ENCODE assay signal across 20 mouse cellular contexts in the genomic region with DNA sequence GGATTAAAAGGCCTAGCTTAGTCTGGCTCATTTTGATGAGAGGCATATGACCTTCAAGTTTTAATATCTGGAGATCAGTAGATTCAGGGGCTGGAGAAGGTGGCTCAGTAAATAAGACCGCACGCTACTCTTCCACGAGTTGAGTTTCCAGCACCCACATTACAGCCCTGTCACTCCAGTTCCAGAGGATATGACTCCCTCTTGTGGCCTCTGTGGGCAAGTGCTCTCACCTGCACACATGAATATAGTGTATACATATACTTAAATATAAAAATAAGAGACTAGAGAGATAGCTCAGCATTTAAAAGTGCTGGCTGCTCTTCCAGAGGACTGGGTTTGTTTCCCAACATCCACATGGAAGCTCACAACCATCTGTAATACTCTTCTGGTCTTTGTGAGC.
DNase-seq lines count a peak whose midpoint lies in the region; ATAC-seq and TF ChIP-seq lines count a peak whose summit lies in the region.
"Had no signal": no experiment of that assay in that cellular context is flagged by ENCODE, and none has a peak within 500 bp of the region (broad histone marks: within the 10 kb centered on the region; RNA-seq: fewer than 3 reads in every experiment).

No protein-coding gene starts in this region.

- TF ChIP-seq CTCF in forebrain, postnatal 0 days (IDR thresholded peaks at IDR 0.05; ENCODE audit: low read depth): peak; percentile 18; the same call in 1 of the 2 replicates
- TF ChIP-seq CTCF in left cerebral cortex, adult 2 months (IDR thresholded peaks at IDR 0.05): peak; percentile 40

- no peaks in the 10 kb centered on the region for H3K27me3 ChIP-seq in forebrain, postnatal 0 days (ENCODE audit: insufficient read depth, low read length)
- H3K27me3 ChIP-seq in forebrain, embryonic 16.5 days (replicated peaks; ENCODE audit: control insufficient read depth, insufficient read depth, low read length): no peaks in the 10 kb centered on the region
- H3K27me3 ChIP-seq: embryonic facial prominence, embryonic 12.5 days; liver, embryonic 15.5 days had no signal

- peaks cover 91% of the 10 kb centered on the region for H3K36me3 ChIP-seq in forebrain, postnatal 0 days (ENCODE audit: insufficient read depth)
- peaks cover 62% of the 10 kb centered on the region for H3K36me3 ChIP-seq in forebrain, embryonic 16.5 days (ENCODE audit: control insufficient read depth, insufficient read depth)

- H3K9me3 ChIP-seq in forebrain, postnatal 0 days (ENCODE audit: low read length): no peaks in the 10 kb centered on the region
- H3K9me3 ChIP-seq in forebrain, embryonic 16.5 days (ENCODE audit: control insufficient read depth, low read length): no peaks in the 10 kb centered on the region
- H3K9me3 ChIP-seq: embryonic facial prominence, embryonic 12.5 days; heart, embryonic 10.5 days; liver, embryonic 15.5 days had no signal

- no peak overlapping the region for H3K27ac ChIP-seq in forebrain, postnatal 0 days (ENCODE audit: low read depth, low read length)
- no peak overlapping the region for H3K27ac ChIP-seq in forebrain, embryonic 16.5 days (ENCODE audit: low read length)
- no peak overlapping the region for H3K27ac ChIP-seq in left cerebral cortex, adult 2 months
- H3K27ac ChIP-seq: embryonic facial prominence, embryonic 12.5 days; heart, embryonic 10.5 days; liver, embryonic 15.5 days had no signal

- no peak overlapping the region for H3K4me3 ChIP-seq in forebrain, postnatal 0 days (ENCODE audit: low read depth, low read length)
- H3K4me3 ChIP-seq in forebrain, embryonic 16.5 days (replicated peaks; ENCODE audit: low read length): no peak overlapping the region
- H3K4me3 ChIP-seq in left cerebral cortex, adult 2 months: no peak overlapping the region
- H3K4me3 ChIP-seq: embryonic facial prominence, embryonic 12.5 days; heart, embryonic 10.5 days; liver, embryonic 15.5 days had no signal

- no peaks in the 10 kb centered on the region for H3K4me1 ChIP-seq in forebrain, postnatal 0 days (ENCODE audit: insufficient read depth)
- no peaks in the 10 kb centered on the region for H3K4me1 ChIP-seq in forebrain, embryonic 16.5 days (replicated peaks; ENCODE audit: control insufficient read depth, insufficient read depth, low read length)
- H3K4me1 ChIP-seq: embryonic facial prominence, embryonic 12.5 days; liver, embryonic 15.5 days had no signal

- ATAC-seq in forebrain, postnatal 0 days: no peak
- no peak for ATAC-seq in forebrain, embryonic 16.5 days
- ATAC-seq: hindbrain, embryonic 16.5 days had no signal

- no peak overlapping the region for H3K9ac ChIP-seq in forebrain, postnatal 0 days
- H3K9ac ChIP-seq in forebrain, embryonic 16.5 days (replicated peaks; ENCODE audit: low read depth, low read length): no peak overlapping the region
- H3K9ac ChIP-seq: embryonic facial prominence, embryonic 12.5 days; liver, embryonic 15.5 days had no signal

- WGBS in forebrain, postnatal 0 days: 95% methylated on average over 3 of the region's 3 CpGs
- WGBS in forebrain, embryonic 16.5 days: 90% methylated on average over 3 of the region's 3 CpGs

- no peak for DNase-seq in forebrain, postnatal 0 days
- DNase-seq in left cerebral cortex, adult 2 months (ENCODE audit: extremely low spot score in 1 of 2, low spot score in 2 of 2): no peak
- DNase-seq in left cerebral cortex, adult 11 months (ENCODE audit: low spot score): no peak
- DNase-seq in A20 (ENCODE audit: low read depth, low spot score): peak; percentile 25
- DNase-seq in ZHBTc4 (ENCODE audit: low read depth, low spot score): peak; percentile 58
- no peak for DNase-seq in spleen, adult 18-20 months
- DNase-seq in right cerebral cortex, postnatal 10 days (ENCODE audit: low spot score in 2 of 2): no peak
- DNase-seq: adrenal gland, postnatal 14 days; cerebellum, adult 2 months; gastrocnemius, postnatal 14 days; left cerebral cortex, postnatal 4 days; lung, postnatal 4 days; right cerebral cortex, postnatal 25 days; thymus, postnatal 4 days had no signal

- intact Hi-C loops in left cerebral cortex, adult 2 months (cut with DNase I): no loop called here

- H3K4me2 ChIP-seq in forebrain, postnatal 0 days (ENCODE audit: low read depth): no peak overlapping the region
- no peak overlapping the region for H3K4me2 ChIP-seq in forebrain, embryonic 16.5 days (ENCODE audit: low read length)
- H3K4me2 ChIP-seq: embryonic facial prominence, embryonic 12.5 days; liver, embryonic 15.5 days; midbrain, embryonic 11.5 days had no signal

Comparison
In these comparisons a context has a peak if more than half of its experiments do, and no peak if none do; other contexts are left out.
1. DNase-seq: peak in A20 (single experiment) and ZHBTc4 (single experiment); none in forebrain, postnatal 0 days (single experiment), left cerebral cortex, adult 2 months (0 of 2), left cerebral cortex, adult 11 months (single experiment), spleen, adult 18-20 months (0 of 2) and right cerebral cortex, postnatal 10 days (0 of 2).